Mouse (Mus musculus): Measurements from ENCODE around the gene Slc48a1. TPM values are rescaled to one million over a fixed set of nuclear protein-coding genes. Genes with fewer than 3 reads are reported as not detected.

The Slc48a1 gene
- polyA plus RNA-seq (2016; fragmentation: Nextera tagmentation; extraction: Ambion mirVana), result 32.1 and 41.1 TPM in 2 replicates

GRCm38 (mm10) chr15:97778311-97779098 lies at the start of gene Slc48a1:
Gene Slc48a1, plus strand, starts transcription at chr15:97778520.
- Histone ChIP-seq H3K27me3 (ENCODE audit: insufficient read depth, poor library complexity, severe bottlenecking) (peaks cover 17% of the 10 kb centered on the region), H3K4me1 (peaks cover 55% of the 10 kb centered on the region), H3K9me3 (no peaks in the 10 kb centered on the region), H3K36me3 (no peaks in the 10 kb centered on the region), H3K4me3 (no peak within 1 kb of the TSS), H3K27ac (peak within 1 kb of the TSS; percentile 70)
- DNase-seq (ENCODE audit: low spot score), result no peak
- 55% methylated on average over 8 of the region's 8 CpGs for WGBS

- no peak overlapping the region for H3K27ac ChIP-seq
- no peak for DNase-seq (ENCODE audit: low spot score)
- WGBS, result 72% methylated on average over 7 of the region's 7 CpGs
Measured at GRCm38 (mm10) chr15:97728804-97729203, 49.5 kb upstream of the Slc48a1 start.

DNA sequence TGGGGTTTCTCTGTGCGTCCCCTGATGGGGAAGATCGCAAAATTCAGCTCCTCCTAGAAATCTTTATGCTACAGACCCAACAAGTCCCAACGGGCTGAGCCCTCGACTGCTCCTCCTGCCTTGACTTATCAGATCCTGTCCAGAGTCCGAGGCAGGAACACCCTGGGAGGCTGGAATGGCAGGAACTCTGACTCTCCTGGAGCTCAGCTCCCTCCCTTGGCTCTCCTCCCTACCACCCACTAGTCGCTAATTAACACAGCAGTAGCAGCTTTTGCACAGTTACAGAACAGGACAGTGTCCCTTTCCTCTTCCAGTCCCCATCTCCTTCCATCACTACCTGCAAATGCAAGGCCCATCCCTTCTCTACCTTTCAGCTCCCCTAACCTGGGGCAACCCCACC lies 48.0 kb upstream of the Slc48a1 start:
- 43% methylated on average over 6 of the region's 6 CpGs for WGBS
- H3K9me3 ChIP-seq, result no peaks in the 10 kb centered on the region
- no peaks in the 10 kb centered on the region for H3K36me3 ChIP-seq
- no peak for DNase-seq (ENCODE audit: low spot score)
- H3K4me3 ChIP-seq, result no peak overlapping the region
- peaks cover 8% of the 10 kb centered on the region for H3K4me1 ChIP-seq
- H3K27me3 ChIP-seq (ENCODE audit: insufficient read depth, poor library complexity, severe bottlenecking), result peaks cover 14% of the 10 kb centered on the region; the same call in 1 of the 2 replicates
- no peak overlapping the region for H3K27ac ChIP-seq

More at GRCm38 (mm10) chr15:97728804-97729203, 49.5 kb upstream of the Slc48a1 start:
- peaks cover 8% of the 10 kb centered on the region for H3K4me1 ChIP-seq
- no peaks in the 10 kb centered on the region for H3K36me3 ChIP-seq
- no peaks in the 10 kb centered on the region for H3K9me3 ChIP-seq
- H3K4me3 ChIP-seq, result no peak overlapping the region
- peaks cover 14% of the 10 kb centered on the region; the same call in 1 of the 2 replicates for H3K27me3 ChIP-seq (ENCODE audit: insufficient read depth, poor library complexity, severe bottlenecking)

DNA sequence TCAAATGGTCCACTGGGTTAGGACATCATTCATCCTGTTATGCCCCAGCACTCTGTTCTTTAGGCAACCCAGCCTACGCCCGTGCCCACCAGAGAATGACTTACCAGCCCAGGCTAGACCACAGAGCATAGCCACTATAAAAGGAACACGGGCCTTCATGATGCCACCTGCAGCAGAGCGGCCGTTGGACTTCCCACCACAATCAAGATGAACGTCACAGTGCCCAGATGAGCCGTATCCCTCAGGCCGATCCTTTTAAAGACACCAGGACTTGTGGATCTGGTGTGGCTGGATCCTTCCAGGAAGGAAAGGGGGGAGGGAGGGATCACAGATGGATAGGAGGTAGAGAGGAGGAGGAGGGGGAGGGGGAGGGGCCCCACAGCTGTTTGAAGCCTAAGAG lies 47.2 kb upstream of the Slc48a1 start, which contains the start of gene Endou:
TSS of gene Endou (minus strand) at position 229 of the 400 bp plus-strand sequence.
- 84% methylated on average over 8 of the region's 8 CpGs for WGBS
- Histone ChIP-seq H3K4me3 (no peak within 1 kb of the TSS), H3K27ac (no peak within 1 kb of the TSS), H3K36me3 (no peaks in the 10 kb centered on the region), H3K4me1 (peaks cover 8% of the 10 kb centered on the region), H3K9me3 (no peaks in the 10 kb centered on the region), H3K27me3 (ENCODE audit: insufficient read depth, poor library complexity, severe bottlenecking) (peaks cover 14% of the 10 kb centered on the region; the same call in 1 of the 2 replicates)
- no peak for DNase-seq (ENCODE audit: low spot score)

DNA sequence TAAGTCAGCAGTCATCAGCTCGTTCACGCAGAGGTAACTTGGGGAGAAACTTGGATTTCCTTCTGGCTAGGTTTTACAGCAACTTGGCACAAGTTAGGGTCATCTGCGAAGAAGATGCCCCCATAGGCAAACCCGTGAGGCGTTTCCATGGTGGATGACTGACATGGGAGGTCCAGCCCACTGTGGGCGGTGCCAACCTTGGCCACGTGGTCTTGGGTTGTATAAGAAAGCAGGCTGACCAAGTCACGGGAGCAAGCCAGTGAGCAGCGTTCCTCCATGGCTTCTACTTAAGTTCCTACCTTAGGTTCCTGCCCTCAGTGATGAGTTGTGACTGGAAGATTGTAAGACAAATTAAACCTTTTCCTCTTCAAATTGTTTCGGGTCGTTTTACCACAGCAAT lies 46.3 kb upstream of the Slc48a1 start:
- WGBS, result 91% methylated on average over 11 of the region's 11 CpGs
- Histone ChIP-seq H3K27me3 (ENCODE audit: insufficient read depth, poor library complexity, severe bottlenecking) (peaks cover 14% of the 10 kb centered on the region; the same call in 1 of the 2 replicates), H3K9me3 (no peaks in the 10 kb centered on the region), H3K36me3 (no peaks in the 10 kb centered on the region), H3K27ac (no peak overlapping the region), H3K4me1 (peaks cover 4% of the 10 kb centered on the region; the same call in 1 of the 2 replicates), H3K4me3 (no peak overlapping the region)
- DNase-seq (ENCODE audit: low spot score), result no peak

- Histone ChIP-seq H3K36me3 (0 out of 2 replicates have a peak, but pooled peaks cover 1% of the 10 kb centered on the region), H3K27ac (no peak overlapping the region), H3K4me3 (no peak overlapping the region), H3K27me3 (ENCODE audit: insufficient read depth, poor library complexity, severe bottlenecking) (no peaks in the 10 kb centered on the region), H3K9me3 (no peaks in the 10 kb centered on the region), H3K4me1 (peaks cover 28% of the 10 kb centered on the region)
- no peak for DNase-seq (ENCODE audit: low spot score)
- 83% methylated on average over 7 of the region's 7 CpGs for WGBS
Measured at GRCm38 (mm10) chr15:97738923-97739322, 39.4 kb upstream of the Slc48a1 start.

DNA sequence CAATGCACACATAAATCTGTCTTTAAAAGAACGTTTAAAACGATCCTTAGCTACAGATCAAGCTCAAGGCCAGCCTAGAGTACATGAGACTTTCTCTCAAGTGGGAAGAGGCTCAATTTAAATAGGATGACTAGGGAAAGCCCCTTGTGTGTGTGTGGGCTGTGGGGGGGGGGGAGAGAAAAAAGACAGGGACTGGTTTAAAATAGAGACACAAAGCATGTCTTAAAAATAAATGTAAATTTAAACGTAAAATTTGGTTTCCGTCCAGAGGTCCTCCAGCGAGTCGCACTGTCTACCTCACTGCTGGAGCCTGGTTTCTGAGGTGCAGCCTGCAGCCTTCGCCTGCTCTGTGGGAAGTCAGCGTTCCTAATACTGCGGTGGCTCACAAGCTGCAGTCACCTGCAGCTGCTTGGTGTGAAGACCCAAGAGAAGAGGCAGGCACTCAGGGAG lies 38.0 kb upstream of the Slc48a1 start:
- no peak for DNase-seq (ENCODE audit: low spot score)
- no peaks in the 10 kb centered on the region for H3K27me3 ChIP-seq (ENCODE audit: insufficient read depth, poor library complexity, severe bottlenecking)
- peaks cover 7% of the 10 kb centered on the region; the same call in 1 of the 2 replicates for H3K36me3 ChIP-seq
- H3K4me3 ChIP-seq, result no peak overlapping the region
- H3K9me3 ChIP-seq, result no peaks in the 10 kb centered on the region
- WGBS, result 90% methylated on average over 9 of the region's 9 CpGs
- no peak overlapping the region for H3K27ac ChIP-seq
- H3K4me1 ChIP-seq, result peaks cover 40% of the 10 kb centered on the region

DNA sequence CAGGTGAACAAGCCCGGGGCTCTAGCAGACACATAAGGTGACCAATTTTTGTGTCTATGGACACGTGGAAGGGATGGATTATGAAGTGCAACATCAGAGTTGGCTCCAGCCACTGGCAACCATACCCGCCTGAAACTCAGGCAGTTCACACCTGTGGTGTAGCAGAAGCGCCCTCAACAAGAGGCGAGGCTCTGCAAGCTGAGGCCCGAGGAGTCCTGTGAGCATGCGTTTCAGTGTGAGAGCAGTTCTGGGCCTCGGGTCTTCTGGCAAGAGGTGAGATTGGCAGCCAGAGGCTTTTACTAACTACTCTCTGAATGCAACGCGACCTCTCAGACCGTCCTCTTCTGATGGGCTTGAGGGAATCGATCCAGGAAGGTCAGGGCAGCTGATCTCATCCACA lies 36.7 kb upstream of the Slc48a1 start:
- no peak for DNase-seq (ENCODE audit: low spot score)
- peaks cover 16% of the 10 kb centered on the region; the same call in 1 of the 2 replicates for H3K36me3 ChIP-seq
- no peak overlapping the region for H3K4me3 ChIP-seq
- peaks cover 48% of the 10 kb centered on the region for H3K4me1 ChIP-seq
- H3K27ac ChIP-seq, result peak overlapping the region; percentile 83
- no peaks in the 10 kb centered on the region for H3K27me3 ChIP-seq (ENCODE audit: insufficient read depth, poor library complexity, severe bottlenecking)
- WGBS, result 76% methylated on average over 12 of the region's 12 CpGs
- no peaks in the 10 kb centered on the region for H3K9me3 ChIP-seq

DNA sequence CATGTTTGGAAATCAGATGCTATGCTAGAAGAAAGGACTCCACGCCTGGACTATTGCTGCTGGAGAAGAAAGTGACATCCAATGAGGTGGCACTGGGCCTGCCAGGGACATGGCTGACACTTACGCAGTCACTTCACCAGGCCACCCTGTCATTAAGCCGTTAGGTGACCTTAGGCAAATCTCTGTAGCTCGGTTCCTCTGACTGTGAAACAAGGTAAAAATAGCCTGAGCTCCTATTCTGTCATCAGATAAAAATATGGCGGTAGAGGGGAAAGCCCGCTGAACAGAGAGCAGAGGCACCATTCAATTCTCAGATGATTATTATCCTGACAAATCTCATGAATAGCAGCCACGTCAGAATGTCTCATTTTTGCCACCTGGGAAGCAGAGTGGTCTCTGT lies 36.2 kb upstream of the Slc48a1 start:
- H3K4me3 ChIP-seq, result no peak overlapping the region
- H3K27me3 ChIP-seq (ENCODE audit: insufficient read depth, poor library complexity, severe bottlenecking), result no peaks in the 10 kb centered on the region
- no peak for DNase-seq (ENCODE audit: low spot score)
- H3K4me1 ChIP-seq, result peaks cover 51% of the 10 kb centered on the region
- H3K27ac ChIP-seq, result peak overlapping the region; percentile 83
- peaks cover 19% of the 10 kb centered on the region; the same call in 1 of the 2 replicates for H3K36me3 ChIP-seq
- no peaks in the 10 kb centered on the region for H3K9me3 ChIP-seq
- WGBS, result 36% methylated on average over 7 of the region's 7 CpGs

DNA sequence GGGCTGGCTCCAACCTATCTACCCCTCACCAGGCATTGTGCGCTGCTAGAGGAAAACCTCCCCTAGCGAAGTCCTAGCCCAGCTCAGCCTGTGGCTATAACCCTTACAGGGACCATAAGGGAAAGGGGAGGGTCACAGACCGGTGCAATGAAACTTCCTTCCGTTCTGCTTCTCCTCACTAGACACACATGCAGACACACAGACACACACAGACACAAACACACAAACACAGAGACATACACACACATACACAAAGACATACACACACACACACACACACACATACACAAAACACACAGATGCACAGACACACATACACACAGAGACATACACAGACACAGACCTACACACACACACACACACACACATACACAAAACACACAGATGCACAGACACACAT lies 35.7 kb upstream of the Slc48a1 start:
- peaks cover 53% of the 10 kb centered on the region for H3K4me1 ChIP-seq
- no peak for DNase-seq (ENCODE audit: low spot score)
- no peak overlapping the region for H3K4me3 ChIP-seq
- peaks cover 19% of the 10 kb centered on the region; the same call in 1 of the 2 replicates for H3K36me3 ChIP-seq
- 52% methylated on average over 4 of the region's 4 CpGs for WGBS
- H3K9me3 ChIP-seq, result no peaks in the 10 kb centered on the region
- H3K27me3 ChIP-seq (ENCODE audit: insufficient read depth, poor library complexity, severe bottlenecking), result no peaks in the 10 kb centered on the region
- peak overlapping the region; percentile 83 for H3K27ac ChIP-seq

GRCm38 (mm10) chr15:97743210-97743609 lies 35.1 kb upstream of the Slc48a1 start:
- H3K27me3 ChIP-seq (ENCODE audit: insufficient read depth, poor library complexity, severe bottlenecking), result no peaks in the 10 kb centered on the region
- DNase-seq (ENCODE audit: low spot score), result no peak
- peaks cover 19% of the 10 kb centered on the region; the same call in 1 of the 2 replicates for H3K36me3 ChIP-seq
- no peak overlapping the region for H3K4me3 ChIP-seq
- peaks cover 59% of the 10 kb centered on the region for H3K4me1 ChIP-seq
- H3K9me3 ChIP-seq, result no peaks in the 10 kb centered on the region
- 75% methylated on average over 5 of the region's 5 CpGs for WGBS
- H3K27ac ChIP-seq, result peak overlapping the region; percentile 3

DNA sequence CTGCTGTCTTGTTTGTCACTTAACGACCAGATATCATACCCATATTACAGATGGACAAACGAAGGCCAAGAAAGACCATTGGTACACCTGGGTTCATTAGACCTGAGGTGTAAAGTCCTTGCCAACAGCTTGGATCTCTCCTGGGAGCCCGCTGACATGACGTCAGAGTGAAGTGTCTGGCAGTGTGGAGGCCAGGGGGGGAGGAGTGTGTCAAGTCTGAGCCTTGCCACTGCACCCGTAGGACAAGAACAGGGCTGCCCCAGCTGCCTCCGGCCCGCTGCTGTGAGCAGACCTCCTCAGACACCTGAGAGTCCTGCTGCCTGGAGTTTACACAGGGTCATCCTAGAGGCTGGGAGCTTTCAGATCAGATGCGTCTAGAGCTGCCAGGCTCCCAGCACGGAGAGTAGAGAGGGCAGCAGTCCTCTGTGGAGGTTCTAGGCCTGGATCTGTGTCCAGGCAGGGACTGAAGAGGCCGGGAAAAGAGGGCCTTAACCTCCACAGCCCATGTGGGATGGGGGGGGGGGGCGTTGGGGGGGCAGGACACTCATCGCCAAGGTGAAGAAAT lies 34.3 kb upstream of the Slc48a1 start:
- peak overlapping the region; percentile 67 for H3K27ac ChIP-seq
- no peaks in the 10 kb centered on the region for H3K9me3 ChIP-seq
- H3K36me3 ChIP-seq, result peaks cover 24% of the 10 kb centered on the region; the same call in 1 of the 2 replicates
- no peak for DNase-seq (ENCODE audit: low spot score)
- H3K4me3 ChIP-seq, result no peak overlapping the region
- 52% methylated on average over 12 of the region's 12 CpGs for WGBS
- H3K4me1 ChIP-seq, result peaks cover 68% of the 10 kb centered on the region
- H3K27me3 ChIP-seq (ENCODE audit: insufficient read depth, poor library complexity, severe bottlenecking), result no peaks in the 10 kb centered on the region

GRCm38 (mm10) chr15:97744930-97745329 lies 33.4 kb upstream of the Slc48a1 start:
- peak overlapping the region; percentile 66 for H3K27ac ChIP-seq
- no peaks in the 10 kb centered on the region for H3K27me3 ChIP-seq (ENCODE audit: insufficient read depth, poor library complexity, severe bottlenecking)
- 69% methylated on average over 10 of the region's 10 CpGs for WGBS
- H3K36me3 ChIP-seq, result peaks cover 24% of the 10 kb centered on the region; the same call in 1 of the 2 replicates
- no peak for DNase-seq (ENCODE audit: low spot score)
- 0 out of 2 replicates have a peak overlapping the region, but pooled peaks have one; percentile 1 for H3K4me3 ChIP-seq
- H3K9me3 ChIP-seq, result no peaks in the 10 kb centered on the region
- H3K4me1 ChIP-seq, result peaks cover 75% of the 10 kb centered on the region

Data from heart, embryonic 10.5 days (tissue).